Mouse (Mus musculus) forebrain, embryonic 11.5 days (tissue): ENCODE data around the gene Fam117b. TPM values are rescaled to one million over a fixed set of nuclear protein-coding genes. Genes with fewer than 3 reads are reported as not detected.

Experiments
- ATAC-seq: fragments of 200-750 bp; cut with Nextera tagmentation; replicated peaks from 2 replicates; pipeline ENCODE4 v1.8.0; 2017; ENCODE audit warnings: moderate TSS enrichment; ENCODE audit not compliant: low FRiP score
- DNase-seq: peaks from one replicate; pipeline ENCODE4 v3.0.0-alpha.2; 2017; ENCODE audit warnings: low spot score
- H3K27ac ChIP-seq: fragments of 300-500 bp; sonication (generic); 2 replicates; pipeline ENCODE4 v1.5.1; 2014; ENCODE audit warnings: low read depth, low read length
- H3K27me3 ChIP-seq: fragments of 300-500 bp; sonication (generic); 2 replicates; pipeline ENCODE4 v1.6.1; 2014; ENCODE audit warnings: mild to moderate bottlenecking, low read length, mixed read lengths; ENCODE audit not compliant: control insufficient read depth, insufficient read depth
- H3K36me3 ChIP-seq: fragments of 300-500 bp; sonication (generic); 2 replicates; pipeline ENCODE4 v1.6.1; 2014; ENCODE audit warnings: mild to moderate bottlenecking, low read length, moderate library complexity, mixed read lengths; ENCODE audit not compliant: control insufficient read depth, insufficient read depth
- H3K4me1 ChIP-seq: fragments of 300-500 bp; sonication (generic); replicated peaks from 2 replicates; pipeline ENCODE4 v1.6.1; 2014; ENCODE audit warnings: low read length, mixed read lengths; ENCODE audit not compliant: control insufficient read depth, insufficient read depth
- H3K4me2 ChIP-seq: fragments of 300-500 bp; sonication (generic); 2 replicates; pipeline ENCODE4 v1.6.1; 2014; ENCODE audit warnings: low read depth, mild to moderate bottlenecking, low read length, moderate library complexity, mixed read lengths; ENCODE audit not compliant: severe bottlenecking
- H3K4me3 ChIP-seq: fragments of 300-500 bp; sonication (generic); 2 replicates; pipeline ENCODE4 v1.5.1; 2014; ENCODE audit warnings: low read depth, low read length
- H3K9ac ChIP-seq: fragments of 300-500 bp; sonication (generic); 2 replicates; pipeline ENCODE4 v1.6.1; 2014; ENCODE audit warnings: low read length
- H3K9me3 ChIP-seq: fragments of 300-500 bp; sonication (generic); 2 replicates; pipeline ENCODE4 v1.6.1; 2016; ENCODE audit warnings: low read length, mixed read lengths; ENCODE audit not compliant: control insufficient read depth
- WGBS: fragments of 180-500 bp; shearing (Covaris S2); extraction: QIAGEN DNeasy Blood & Tissue Kit; methylation state at CpG from one replicate; pipeline ENCODE4 v1.1.7; 2014; 5-methylcytosine and 5-hydroxymethylcytosine counted together
- polyA plus RNA-seq: library from polyadenylated mRNA; unstranded; fragments of >200 nt; fragmentation: Nextera tagmentation; extraction: Ambion mirVana; gene quantifications from 2 replicates; pipeline ENCODE4 v1.2.1, GENCODE M21; 2014

Fam117b gene
- polyA plus RNA-seq, 1 experiment from 2014 or later, result 17.2 TPM

- H3K4me3 ChIP-seq, result no peak overlapping the region
- DNase-seq (no peak), ATAC-seq (no peak)
- H3K4me2 ChIP-seq, result no peak overlapping the region
- no peaks in the 10 kb centered on the region for H3K27me3 ChIP-seq
- no peaks in the 10 kb centered on the region for H3K9me3 ChIP-seq
- H3K36me3 ChIP-seq, result no peaks in the 10 kb centered on the region
- no peak overlapping the region for H3K27ac ChIP-seq
- H3K4me1 ChIP-seq, result no peaks in the 10 kb centered on the region
- 95% methylated on average over 1 of the region's 1 CpGs for WGBS
- no peak overlapping the region for H3K9ac ChIP-seq
Measured at GRCm38 (mm10) chr1:59941063-59941462, 28.3 kb downstream of the Fam117b start.

DNA sequence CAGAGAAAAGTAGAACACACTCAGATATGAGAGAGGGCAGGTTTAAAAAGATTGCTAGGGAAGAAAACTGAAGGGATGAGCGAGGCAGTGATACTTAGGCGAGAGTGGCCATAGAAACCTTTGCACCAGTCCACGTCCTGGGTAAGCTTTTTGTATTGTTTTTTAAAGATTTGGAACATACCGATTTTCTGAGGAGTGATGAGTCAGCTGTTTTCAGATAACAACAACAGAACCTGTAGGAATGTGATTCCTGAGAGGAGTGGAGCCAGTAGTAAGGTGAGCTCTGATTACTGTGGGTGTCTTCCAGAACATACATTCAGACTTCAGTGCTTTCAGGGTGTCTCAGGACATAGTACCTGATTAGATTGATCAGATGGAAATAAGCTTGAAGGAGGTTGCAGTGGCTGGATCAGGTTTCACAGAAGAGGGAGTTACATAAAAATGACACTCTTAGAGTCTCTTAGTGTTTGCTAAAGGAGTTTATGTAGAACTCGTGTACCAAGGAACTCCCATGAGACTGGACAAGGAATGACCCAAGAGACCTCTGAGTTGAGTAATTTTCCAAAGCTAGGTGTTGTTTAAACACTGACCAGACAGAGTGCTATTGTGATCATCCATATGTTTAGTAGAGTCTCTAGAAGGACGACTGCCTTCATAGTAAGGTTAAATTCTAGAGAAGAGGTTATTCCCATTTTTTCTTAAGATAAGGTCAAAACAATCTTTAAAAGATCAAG is 29.4 kb downstream of the Fam117b start:
- Histone ChIP-seq H3K4me1 (no peaks in the 10 kb centered on the region), H3K36me3 (no peaks in the 10 kb centered on the region), H3K9ac (no peak overlapping the region), H3K4me3 (no peak overlapping the region), H3K27ac (no peak overlapping the region), H3K9me3 (no peaks in the 10 kb centered on the region), H3K4me2 (no peak overlapping the region), H3K27me3 (no peaks in the 10 kb centered on the region)
- WGBS, result 88% methylated on average over 6 of the region's 6 CpGs
- ATAC-seq (no peak), DNase-seq (no peak)

- no peak overlapping the region for H3K4me2 ChIP-seq
- DNase-seq, result no peak
- no peak overlapping the region for H3K4me3 ChIP-seq
- H3K27me3 ChIP-seq, result no peaks in the 10 kb centered on the region
- no peaks in the 10 kb centered on the region for H3K36me3 ChIP-seq
- no peaks in the 10 kb centered on the region for H3K9me3 ChIP-seq
- H3K27ac ChIP-seq, result no peak overlapping the region
- WGBS, result 72% methylated on average over 5 of the region's 5 CpGs
- no peaks in the 10 kb centered on the region for H3K4me1 ChIP-seq
- ATAC-seq, result no peak
- H3K9ac ChIP-seq, result no peak overlapping the region
Measured at GRCm38 (mm10) chr1:59943825-59944224, 31.0 kb downstream of the Fam117b start.

- no peak overlapping the region for H3K4me3 ChIP-seq
- H3K36me3 ChIP-seq, result no peaks in the 10 kb centered on the region
- H3K9me3 ChIP-seq, result no peaks in the 10 kb centered on the region
- H3K27me3 ChIP-seq, result no peaks in the 10 kb centered on the region
- no peak for DNase-seq
- ATAC-seq, result no peak
- no peak overlapping the region for H3K9ac ChIP-seq
- WGBS, result 93% methylated on average over 1 of the region's 1 CpGs
- no peak overlapping the region for H3K27ac ChIP-seq
- no peaks in the 10 kb centered on the region for H3K4me1 ChIP-seq
- no peak overlapping the region for H3K4me2 ChIP-seq
Measured at GRCm38 (mm10) chr1:59945969-59946368, 33.2 kb downstream of the Fam117b start.

DNA sequence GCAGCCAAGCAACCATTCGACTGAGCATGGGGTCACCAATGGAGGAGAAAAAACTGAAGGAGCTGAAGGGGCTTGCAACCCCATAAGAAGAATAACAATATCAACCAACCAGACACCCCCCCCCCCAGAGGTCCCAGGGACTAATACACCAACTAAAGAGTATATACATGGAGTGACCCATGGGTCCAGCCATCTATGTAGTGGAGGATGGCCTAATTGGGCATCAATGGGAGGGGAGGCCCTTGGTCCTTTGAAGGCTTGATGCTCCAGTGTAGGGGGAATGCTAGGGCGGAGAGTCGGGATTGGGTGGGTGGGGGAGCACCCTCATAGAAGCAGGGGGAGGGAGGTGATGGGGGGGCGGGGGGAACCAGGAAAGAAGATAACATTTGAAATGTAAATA is 34.7 kb downstream of the Fam117b start:
- H3K27ac ChIP-seq, result no peak overlapping the region
- no peak overlapping the region for H3K4me3 ChIP-seq
- H3K4me1 ChIP-seq, result no peaks in the 10 kb centered on the region
- no peaks in the 10 kb centered on the region for H3K36me3 ChIP-seq
- no peaks in the 10 kb centered on the region for H3K9me3 ChIP-seq
- no peak for DNase-seq
- no peak overlapping the region for H3K9ac ChIP-seq
- no peak overlapping the region for H3K4me2 ChIP-seq
- ATAC-seq, result no peak
- no peaks in the 10 kb centered on the region for H3K27me3 ChIP-seq
- 98% methylated on average over 4 of the region's 4 CpGs for WGBS

GRCm38 (mm10) chr1:59957206-59957605 is 44.4 kb downstream of the Fam117b start:
- Histone ChIP-seq H3K36me3 (no peaks in the 10 kb centered on the region; the same call in 1 of the 2 replicates), H3K4me3 (no peak overlapping the region), H3K9ac (no peak overlapping the region), H3K4me1 (no peaks in the 10 kb centered on the region), H3K27ac (no peak overlapping the region), H3K27me3 (no peaks in the 10 kb centered on the region), H3K9me3 (no peaks in the 10 kb centered on the region), H3K4me2 (no peak overlapping the region)
- DNase-seq (no peak), ATAC-seq (no peak)
- 90% methylated on average over 3 of the region's 3 CpGs for WGBS

GRCm38 (mm10) chr1:59959941-59960340 is 47.1 kb downstream of the Fam117b start:
- ATAC-seq, result no peak

DNA sequence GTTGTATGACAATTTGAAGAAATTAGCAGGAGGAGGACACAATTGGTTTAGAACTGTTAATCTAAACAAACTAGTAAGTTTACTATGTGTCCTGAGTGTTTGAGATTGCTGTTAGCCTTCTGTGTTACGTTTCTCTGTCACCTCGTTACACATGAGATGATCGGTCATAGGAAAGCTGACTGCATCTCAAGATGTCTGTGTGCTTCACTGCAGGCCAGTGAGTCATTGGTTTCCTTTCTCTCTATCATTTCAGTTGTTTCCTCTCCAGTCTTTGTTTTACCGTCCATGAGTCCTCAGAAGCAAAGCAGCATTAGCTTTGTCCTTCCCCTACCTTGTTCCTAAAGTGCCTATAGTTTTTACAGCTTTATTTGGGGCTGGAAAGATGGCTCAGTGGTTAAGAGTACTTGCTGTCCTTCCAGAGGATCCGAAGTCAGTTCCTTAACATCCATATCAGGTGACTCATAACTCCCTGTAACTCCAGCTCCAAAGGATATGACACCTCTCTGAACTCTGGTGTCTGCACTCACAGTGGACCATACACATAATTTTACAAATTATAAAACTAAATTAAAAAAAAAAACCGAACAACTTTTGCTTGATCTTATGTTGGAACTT is 53.5 kb downstream of the Fam117b start:
- no peak overlapping the region for H3K9ac ChIP-seq
- no peaks in the 10 kb centered on the region for H3K4me1 ChIP-seq
- no peaks in the 10 kb centered on the region for H3K36me3 ChIP-seq
- WGBS, result 88% methylated on average over 6 of the region's 6 CpGs
- DNase-seq (no peak), ATAC-seq (no peak)
- no peak overlapping the region for H3K4me3 ChIP-seq
- H3K27me3 ChIP-seq, result no peaks in the 10 kb centered on the region
- H3K9me3 ChIP-seq, result no peaks in the 10 kb centered on the region
- H3K27ac ChIP-seq, result no peak overlapping the region
- no peak overlapping the region for H3K4me2 ChIP-seq

More at GRCm38 (mm10) chr1:59959941-59960340, 47.1 kb downstream of the Fam117b start:
- H3K4me1 ChIP-seq, result no peaks in the 10 kb centered on the region
- no peak for DNase-seq
- H3K27me3 ChIP-seq, result no peaks in the 10 kb centered on the region
- H3K4me2 ChIP-seq, result no peak overlapping the region
- H3K9me3 ChIP-seq, result no peaks in the 10 kb centered on the region
- H3K36me3 ChIP-seq, result no peaks in the 10 kb centered on the region; the same call in 1 of the 2 replicates
- no peak overlapping the region for H3K9ac ChIP-seq
- no peak overlapping the region for H3K27ac ChIP-seq
- no peak overlapping the region for H3K4me3 ChIP-seq
- 89% methylated on average over 1 of the region's 1 CpGs for WGBS

GRCm38 (mm10) chr1:59967291-59967690 is 54.5 kb downstream of the Fam117b start:
- Histone ChIP-seq H3K4me3 (no peak overlapping the region), H3K9ac (no peak overlapping the region), H3K36me3 (no peaks in the 10 kb centered on the region), H3K9me3 (no peaks in the 10 kb centered on the region), H3K27me3 (no peaks in the 10 kb centered on the region), H3K4me2 (no peak overlapping the region), H3K27ac (no peak overlapping the region), H3K4me1 (no peaks in the 10 kb centered on the region)
- WGBS, result 90% methylated on average over 4 of the region's 4 CpGs
- DNase-seq (no peak), ATAC-seq (no peak)
